Mouse (Mus musculus): ENCODE measurements around the gene Chrnd. TPM values are rescaled to one million over a fixed set of nuclear protein-coding genes. Genes with fewer than 3 reads are reported as not detected.

Gene Chrnd
- polyA plus RNA-seq, 1 experiment from 2014 or later: 0.17 TPM

DNA sequence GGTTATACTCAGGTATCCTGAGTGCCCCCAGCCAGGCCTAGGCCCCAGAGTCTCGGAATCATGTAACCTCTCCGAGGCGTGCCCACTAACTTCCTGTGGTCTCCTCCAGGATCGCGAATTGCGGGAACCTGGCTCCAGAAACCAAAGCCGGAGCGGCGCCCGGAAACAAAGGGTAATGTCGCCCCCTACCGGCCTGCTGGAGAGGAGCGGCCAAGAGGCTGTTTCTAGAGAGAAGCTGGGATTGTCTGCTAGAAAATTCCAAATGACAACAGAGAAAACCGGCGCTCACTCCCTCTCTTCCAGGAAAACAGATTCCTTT lies 3.4 kb upstream of the Chrnd start:
- peak overlapping the region; percentile 7; the same call in 1 of the 2 replicates for H3K27ac ChIP-seq (replicated peaks)
- 0% methylated on average over 15 of the region's 15 CpGs for WGBS
- peak overlapping the region; percentile 61 for H3K4me3 ChIP-seq
- H3K4me1 ChIP-seq: peaks cover 49% of the 10 kb centered on the region
- H3K27me3 ChIP-seq (replicated peaks; ENCODE audit: low read depth, poor library complexity, severe bottlenecking): peaks cover 75% of the 10 kb centered on the region
- H3K9me3 ChIP-seq: no peaks in the 10 kb centered on the region
- DNase-seq (ENCODE audit: low spot score): peak; percentile 91
- no peaks in the 10 kb centered on the region for H3K36me3 ChIP-seq (replicated peaks)

DNA sequence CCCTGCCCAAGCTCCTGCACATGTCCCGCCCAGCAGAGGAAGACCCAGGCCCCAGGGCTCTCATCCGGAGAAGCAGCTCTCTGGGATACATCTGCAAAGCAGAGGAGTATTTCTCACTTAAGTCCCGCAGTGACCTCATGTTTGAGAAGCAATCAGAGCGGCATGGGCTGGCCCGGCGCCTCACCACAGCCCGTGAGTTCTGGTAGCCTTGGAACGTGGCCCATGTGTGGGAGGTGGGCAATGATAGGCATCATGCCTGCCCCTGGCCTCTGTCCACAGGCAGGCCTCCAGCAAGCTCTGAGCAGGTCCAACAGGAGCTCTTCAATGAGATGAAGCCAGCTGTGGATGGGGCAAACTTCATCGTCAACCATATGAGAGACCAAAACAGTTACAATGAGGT lies 6.9 kb downstream of the Chrnd start:
- Histone ChIP-seq H3K27ac (replicated peaks) (no peak overlapping the region), H3K27me3 (replicated peaks; ENCODE audit: low read depth, poor library complexity, severe bottlenecking) (peaks cover 10% of the 10 kb centered on the region; the same call in 1 of the 2 replicates), H3K9me3 (no peaks in the 10 kb centered on the region), H3K4me3 (no peak overlapping the region), H3K4me1 (no peaks in the 10 kb centered on the region), H3K36me3 (replicated peaks) (no peaks in the 10 kb centered on the region)
- WGBS: 81% methylated on average over 9 of the region's 9 CpGs
- DNase-seq (ENCODE audit: low spot score): no peak

DNA sequence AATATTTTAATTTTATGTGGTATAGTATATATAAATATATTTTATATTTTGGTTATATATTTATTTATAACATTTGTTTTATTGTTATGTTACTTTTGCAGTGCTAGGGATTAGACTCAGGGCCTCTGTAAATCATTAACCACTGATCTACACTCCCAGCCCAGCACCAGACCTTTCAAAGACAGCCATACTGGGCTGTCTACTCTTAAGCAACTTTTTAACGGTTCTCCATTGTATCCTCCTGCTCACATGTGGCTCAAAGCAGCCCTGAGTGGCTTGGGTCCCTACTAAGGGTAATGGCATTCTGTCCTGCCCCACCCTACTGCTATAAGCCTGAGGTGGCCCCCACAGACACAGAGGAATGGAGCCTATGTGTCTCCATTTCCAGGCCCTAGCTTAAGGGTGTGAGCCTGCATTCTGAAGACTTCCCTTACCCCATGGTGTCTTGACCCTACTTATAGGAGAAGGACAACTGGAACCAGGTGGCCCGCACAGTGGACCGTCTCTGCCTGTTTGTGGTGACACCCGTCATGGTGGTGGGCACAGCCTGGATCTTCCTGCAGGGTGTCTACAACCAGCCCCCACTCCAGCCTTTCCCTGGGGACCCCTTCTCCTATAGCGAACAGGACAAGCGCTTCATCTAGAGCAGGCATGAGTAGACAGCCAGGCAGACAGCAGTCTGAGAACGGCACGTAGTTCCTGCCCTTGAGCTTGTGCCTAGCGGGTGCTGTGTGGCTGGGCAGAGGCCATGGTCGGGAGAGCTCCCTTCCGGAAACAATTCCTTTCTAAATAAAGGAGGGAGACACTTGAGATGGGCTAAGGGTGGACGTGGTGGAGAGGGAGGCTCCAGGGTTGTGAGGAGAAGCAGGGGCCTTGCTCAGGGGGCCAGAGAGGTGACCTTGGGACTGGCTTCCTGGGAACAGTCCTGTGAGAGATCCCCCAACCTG lies 8.0 kb downstream of the Chrnd start:
- 78% methylated on average over 12 of the region's 12 CpGs for WGBS
- peaks cover 10% of the 10 kb centered on the region; the same call in 1 of the 2 replicates for H3K27me3 ChIP-seq (replicated peaks; ENCODE audit: low read depth, poor library complexity, severe bottlenecking)

DNA sequence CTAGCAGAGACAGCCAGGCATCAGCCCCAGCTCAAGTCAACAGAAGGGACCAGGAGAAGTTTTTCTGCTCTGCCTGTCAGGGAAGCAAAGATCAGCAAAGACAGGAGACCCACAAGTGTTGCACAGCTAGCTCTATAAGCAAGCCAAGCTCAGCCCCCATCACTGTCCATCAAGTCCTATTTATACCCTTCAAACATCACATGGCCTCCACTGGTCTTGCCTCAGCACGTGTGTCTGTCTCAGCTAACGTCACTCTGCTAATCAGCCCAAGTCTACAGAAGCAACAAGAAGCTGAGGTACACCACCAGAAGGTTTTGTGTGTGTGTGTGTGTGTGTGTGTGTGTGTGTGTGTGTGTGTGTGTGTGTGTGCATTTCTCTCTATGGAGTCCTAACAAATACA lies 10.4 kb downstream of the Chrnd start:
- H3K4me1 ChIP-seq: peaks cover 9% of the 10 kb centered on the region
- peaks cover 21% of the 10 kb centered on the region for H3K27me3 ChIP-seq (replicated peaks; ENCODE audit: low read depth, poor library complexity, severe bottlenecking)
- H3K36me3 ChIP-seq (replicated peaks): no peaks in the 10 kb centered on the region
- 70% methylated on average over 2 of the region's 2 CpGs for WGBS
- H3K27ac ChIP-seq (replicated peaks): no peak overlapping the region
- no peak overlapping the region for H3K4me3 ChIP-seq
- no peak for DNase-seq (ENCODE audit: low spot score)
- H3K9me3 ChIP-seq: no peaks in the 10 kb centered on the region

More for the DNA sequence above, 8.0 kb downstream of the Chrnd start:
- Histone ChIP-seq H3K9me3 (no peaks in the 10 kb centered on the region), H3K4me1 (no peaks in the 10 kb centered on the region), H3K27ac (replicated peaks) (no peak overlapping the region), H3K36me3 (replicated peaks) (no peaks in the 10 kb centered on the region), H3K4me3 (no peak overlapping the region)
- DNase-seq (ENCODE audit: low spot score): no peak

DNA sequence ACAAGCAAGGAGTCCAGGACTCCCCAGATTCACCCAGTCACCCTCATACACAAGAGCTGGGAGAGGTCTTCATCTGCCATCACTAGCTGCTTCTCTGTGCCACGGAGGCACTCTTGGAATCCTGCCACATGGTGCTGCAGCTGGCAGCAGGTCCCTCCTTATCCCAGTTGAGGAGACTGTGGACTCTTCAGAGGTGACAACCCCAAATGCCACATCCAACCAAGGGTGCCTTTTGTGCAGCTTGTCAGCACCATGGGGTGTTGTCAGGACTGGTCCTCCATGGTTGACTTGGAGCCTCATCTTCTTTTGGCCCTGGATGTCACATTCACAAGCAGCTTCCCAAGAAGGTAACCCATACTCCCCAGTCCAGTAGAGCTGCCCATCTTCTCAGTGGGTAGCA lies 11.4 kb downstream of the Chrnd start:
- peaks cover 31% of the 10 kb centered on the region for H3K27me3 ChIP-seq (replicated peaks; ENCODE audit: low read depth, poor library complexity, severe bottlenecking)
- H3K27ac ChIP-seq (replicated peaks): no peak overlapping the region
- 78% methylated on average over 1 of the region's 1 CpGs for WGBS
- no peak for DNase-seq (ENCODE audit: low spot score)
- no peaks in the 10 kb centered on the region for H3K36me3 ChIP-seq (replicated peaks)
- no peak overlapping the region for H3K4me3 ChIP-seq
- H3K4me1 ChIP-seq: peaks cover 18% of the 10 kb centered on the region
- H3K9me3 ChIP-seq: no peaks in the 10 kb centered on the region

DNA sequence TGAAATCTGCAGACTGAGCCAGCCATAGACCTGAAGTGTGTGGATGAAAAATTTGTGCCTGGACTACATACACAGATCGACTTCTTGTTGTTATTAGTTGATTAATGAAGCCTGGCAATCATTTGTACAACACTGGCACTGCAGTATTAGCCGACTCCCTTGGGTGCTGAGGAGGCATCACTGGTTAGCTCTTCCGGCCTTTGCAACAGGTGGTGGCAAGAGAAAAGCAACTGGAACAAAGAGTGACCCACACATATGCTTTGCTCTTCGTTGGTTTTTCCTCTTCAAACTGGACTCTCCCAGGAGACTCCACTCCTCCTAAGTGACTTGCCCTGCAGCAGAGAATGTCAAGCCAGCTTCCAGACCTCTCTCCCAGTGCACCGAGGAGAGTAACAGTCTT lies 13.4 kb downstream of the Chrnd start:
- no peak overlapping the region for H3K4me3 ChIP-seq
- H3K9me3 ChIP-seq: no peaks in the 10 kb centered on the region
- H3K27me3 ChIP-seq (replicated peaks; ENCODE audit: low read depth, poor library complexity, severe bottlenecking): peaks cover 41% of the 10 kb centered on the region
- peaks cover 18% of the 10 kb centered on the region for H3K4me1 ChIP-seq
- H3K36me3 ChIP-seq (replicated peaks): no peaks in the 10 kb centered on the region
- H3K27ac ChIP-seq (replicated peaks): no peak overlapping the region
- WGBS: 85% methylated on average over 5 of the region's 5 CpGs
- no peak for DNase-seq (ENCODE audit: low spot score)

DNA sequence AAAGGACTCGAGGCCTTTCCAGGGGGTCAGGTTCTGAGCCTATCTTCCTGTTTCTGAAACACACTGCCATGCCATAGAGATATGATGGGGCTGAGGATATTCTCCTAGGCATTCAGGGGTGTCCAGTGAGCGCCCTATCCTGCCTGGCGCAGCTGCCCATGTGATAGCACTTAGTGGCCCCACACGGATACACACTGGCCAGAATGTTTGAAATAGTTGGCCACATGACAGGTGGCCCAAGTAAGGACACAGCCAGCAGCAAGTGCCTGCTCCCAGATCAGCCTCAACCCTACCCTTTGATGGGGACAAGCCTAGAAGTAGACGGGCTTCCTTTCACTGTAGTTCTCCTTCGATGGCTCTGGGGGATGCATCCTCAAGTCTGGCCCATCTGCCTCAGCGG lies 14.1 kb downstream of the Chrnd start, which contains the start of gene Chrng:
Gene Chrng, plus strand, starts transcription at position 193 of the 400 bp plus-strand sequence.
- Histone ChIP-seq H3K27me3 (replicated peaks; ENCODE audit: low read depth, poor library complexity, severe bottlenecking) (peaks cover 45% of the 10 kb centered on the region), H3K4me1 (peaks cover 18% of the 10 kb centered on the region), H3K9me3 (no peaks in the 10 kb centered on the region), H3K27ac (replicated peaks) (0 out of 2 replicates have a peak within 1 kb of the TSS, but pooled peaks have one; percentile 12), H3K4me3 (no peak within 1 kb of the TSS), H3K36me3 (replicated peaks) (no peaks in the 10 kb centered on the region)
- DNase-seq (ENCODE audit: low spot score): no peak
- WGBS: 85% methylated on average over 7 of the region's 7 CpGs

DNA sequence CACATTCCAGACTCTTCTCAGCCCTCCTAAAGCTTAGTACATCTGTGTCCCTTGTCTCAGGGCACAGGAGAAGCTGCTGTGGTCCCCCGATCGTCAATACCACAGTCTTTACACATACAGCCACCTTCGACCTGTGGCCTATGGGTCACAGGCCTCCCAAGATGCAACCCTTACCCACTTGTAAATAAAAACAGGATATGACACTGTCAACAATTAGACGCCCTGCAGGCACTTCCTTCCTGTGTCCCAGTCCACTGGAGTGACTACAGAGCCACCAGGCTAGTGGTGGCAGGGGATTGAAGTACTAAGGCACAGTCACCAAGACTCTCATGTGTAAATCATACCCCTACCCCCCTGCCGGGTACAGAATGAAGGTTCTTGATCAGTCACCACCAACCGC lies 14.6 kb downstream of the Chrnd start:
- H3K36me3 ChIP-seq (replicated peaks): no peaks in the 10 kb centered on the region
- no peak for DNase-seq (ENCODE audit: low spot score)
- H3K27me3 ChIP-seq (replicated peaks; ENCODE audit: low read depth, poor library complexity, severe bottlenecking): peaks cover 40% of the 10 kb centered on the region
- 47% methylated on average over 6 of the region's 6 CpGs for WGBS
- no peak overlapping the region for H3K4me3 ChIP-seq
- 0 out of 2 replicates have a peak overlapping the region, but pooled peaks have one; percentile 12 for H3K27ac ChIP-seq (replicated peaks)
- H3K4me1 ChIP-seq: peaks cover 18% of the 10 kb centered on the region
- H3K9me3 ChIP-seq: no peaks in the 10 kb centered on the region

DNA sequence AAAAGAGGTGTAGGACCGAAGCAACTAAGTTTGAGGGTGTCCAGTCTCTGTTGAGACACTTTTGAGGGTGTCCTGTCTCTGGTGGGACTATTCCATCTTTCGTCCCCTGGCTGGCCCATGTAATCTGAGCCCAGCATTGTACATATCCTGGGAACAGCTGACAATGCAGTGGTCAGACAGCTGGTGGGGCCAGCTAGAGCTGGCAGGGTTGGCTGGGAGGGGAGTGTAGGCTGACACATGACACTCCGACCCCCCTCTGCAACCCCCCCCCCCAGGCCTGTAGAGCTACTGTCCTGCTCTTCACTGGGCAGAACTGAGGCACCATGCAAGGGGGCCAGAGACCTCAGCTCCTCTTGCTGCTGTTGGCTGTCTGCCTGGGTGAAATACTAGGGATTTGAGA lies 15.1 kb downstream of the Chrnd start:
- Histone ChIP-seq H3K4me1 (peaks cover 18% of the 10 kb centered on the region), H3K4me3 (peak overlapping the region; percentile 17; the same call in 1 of the 2 replicates), H3K27ac (replicated peaks) (peak overlapping the region; percentile 12; the same call in 1 of the 2 replicates), H3K36me3 (replicated peaks) (no peaks in the 10 kb centered on the region), H3K27me3 (replicated peaks; ENCODE audit: low read depth, poor library complexity, severe bottlenecking) (peaks cover 40% of the 10 kb centered on the region), H3K9me3 (no peaks in the 10 kb centered on the region)
- no peak for DNase-seq (ENCODE audit: low spot score)
- WGBS: 41% methylated on average over 3 of the region's 3 CpGs

DNA sequence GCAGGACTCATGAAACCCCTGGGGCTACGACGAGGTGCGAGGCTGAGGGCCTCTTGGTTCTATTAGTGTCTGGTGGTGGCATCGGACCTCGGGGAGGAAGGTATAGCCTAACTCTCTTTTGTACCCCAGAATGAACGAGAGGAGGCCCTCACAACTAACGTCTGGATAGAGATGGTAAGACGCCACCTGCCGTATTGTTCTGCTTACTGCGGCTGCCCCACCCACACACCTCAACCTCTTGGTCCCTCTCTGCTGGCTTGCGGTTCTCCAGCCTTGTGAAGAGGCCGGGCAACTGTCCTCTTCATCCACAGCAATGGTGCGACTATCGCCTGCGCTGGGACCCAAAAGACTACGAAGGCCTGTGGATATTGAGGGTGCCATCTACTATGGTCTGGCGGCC lies 15.9 kb downstream of the Chrnd start:
- no peak overlapping the region for H3K27ac ChIP-seq (replicated peaks)
- DNase-seq (ENCODE audit: low spot score): no peak
- 21% methylated on average over 17 of the region's 17 CpGs for WGBS

DNA sequence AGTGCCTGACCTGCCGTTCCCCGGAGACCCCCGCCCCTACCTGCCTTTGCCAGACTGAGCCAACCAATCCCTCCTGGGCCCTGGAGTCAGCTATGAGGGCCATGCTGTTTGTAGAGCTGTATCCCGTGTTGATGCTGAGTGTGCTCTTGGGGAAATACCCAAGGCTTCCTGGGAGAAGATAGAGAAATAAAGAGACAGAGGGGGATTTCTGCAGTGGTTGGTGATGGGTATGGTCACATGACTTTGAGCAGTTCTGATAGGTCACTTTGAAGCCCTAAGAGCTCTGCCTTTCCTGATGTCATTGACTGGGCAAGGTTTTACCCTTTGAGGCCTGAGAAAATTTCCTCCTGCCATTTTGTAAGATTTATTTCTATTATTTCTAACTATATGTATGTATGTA lies 21.0 kb downstream of the Chrnd start:
- peaks cover 22% of the 10 kb centered on the region for H3K27me3 ChIP-seq (replicated peaks; ENCODE audit: low read depth, poor library complexity, severe bottlenecking)
- 82% methylated on average over 4 of the region's 4 CpGs for WGBS
- no peak for DNase-seq (ENCODE audit: low spot score)
- H3K36me3 ChIP-seq (replicated peaks): no peaks in the 10 kb centered on the region; the same call in 1 of the 2 replicates
- no peak overlapping the region for H3K27ac ChIP-seq (replicated peaks)
- H3K9me3 ChIP-seq: no peaks in the 10 kb centered on the region
- peaks cover 28% of the 10 kb centered on the region for H3K4me1 ChIP-seq
- no peak overlapping the region for H3K4me3 ChIP-seq

More for the DNA sequence above, 15.9 kb downstream of the Chrnd start:
- no peaks in the 10 kb centered on the region for H3K36me3 ChIP-seq (replicated peaks)
- peaks cover 40% of the 10 kb centered on the region for H3K27me3 ChIP-seq (replicated peaks; ENCODE audit: low read depth, poor library complexity, severe bottlenecking)
- H3K9me3 ChIP-seq: no peaks in the 10 kb centered on the region
- 0 out of 2 replicates have a peak overlapping the region, but pooled peaks have one; percentile 17 for H3K4me3 ChIP-seq
- H3K4me1 ChIP-seq: peaks cover 18% of the 10 kb centered on the region

DNA sequence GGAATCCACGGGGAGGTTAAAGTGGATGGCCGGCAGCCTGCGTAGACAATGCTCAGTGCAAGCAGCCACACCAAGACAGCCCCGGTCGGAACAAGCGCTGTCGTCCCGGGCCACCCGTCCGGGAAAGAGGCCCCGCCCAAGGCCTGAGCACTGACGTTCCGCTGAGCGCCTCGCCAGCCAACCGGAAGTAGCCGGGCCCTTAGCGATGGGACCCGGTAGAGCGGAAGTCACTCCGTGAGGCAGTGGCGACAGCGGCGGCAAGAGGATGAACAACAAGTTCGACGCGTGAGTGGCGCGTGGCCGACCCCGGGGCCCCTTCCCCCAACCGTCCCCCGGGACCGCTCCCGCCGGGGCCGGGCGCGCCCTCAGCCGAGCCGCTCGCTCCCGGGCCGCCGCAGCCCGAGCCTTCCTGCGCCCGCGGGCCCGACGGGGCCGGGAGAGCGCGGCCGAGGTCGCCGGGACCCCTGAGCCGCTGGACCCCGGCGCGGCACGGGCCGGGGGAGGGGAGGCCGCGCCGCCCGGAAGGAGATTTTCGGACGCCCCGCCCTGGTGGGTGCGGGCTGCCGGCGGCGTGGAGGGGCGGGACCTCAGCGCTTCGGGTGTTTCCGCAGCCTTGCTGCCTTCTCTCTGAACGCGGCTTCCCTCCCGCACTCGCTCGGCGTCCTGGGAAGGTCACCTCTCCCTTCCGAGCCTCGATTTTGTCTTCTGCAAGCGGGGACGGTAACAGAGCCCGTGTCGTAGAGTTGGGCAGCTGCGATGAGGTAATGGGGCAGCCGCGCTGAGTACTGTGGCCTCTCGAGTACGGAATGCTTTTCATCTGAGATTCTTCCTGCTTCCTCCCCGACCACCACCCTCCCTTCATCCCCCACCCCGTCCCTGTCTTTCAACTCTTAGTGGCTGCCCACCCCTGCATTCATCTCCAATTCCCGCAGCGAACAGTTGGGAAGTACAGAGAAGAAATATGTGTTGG lies 23.6 kb downstream of the Chrnd start, which contains the start of gene Eif4e2:
Gene Eif4e2, plus strand, starts transcription at position 180 of the 970 bp plus-strand sequence.
- under 1% methylated on average over 99 of the region's 99 CpGs for WGBS
- peaks cover 13% of the 10 kb centered on the region for H3K36me3 ChIP-seq (replicated peaks)
- H3K9me3 ChIP-seq: no peaks in the 10 kb centered on the region
- peak; percentile 97 for DNase-seq (ENCODE audit: low spot score)
- H3K27me3 ChIP-seq (replicated peaks; ENCODE audit: low read depth, poor library complexity, severe bottlenecking): peaks cover 3% of the 10 kb centered on the region; the same call in 1 of the 2 replicates
- peak within 1 kb of the TSS; percentile 85 for H3K4me3 ChIP-seq
- H3K27ac ChIP-seq (replicated peaks): peak within 1 kb of the TSS; percentile 99
- peaks cover 30% of the 10 kb centered on the region for H3K4me1 ChIP-seq

Data from embryonic facial prominence, embryonic 10.5 days (tissue).